Comparison of ENCODE assay signal across 10 mouse cellular contexts in genomic region chr11:117410059-117410458, GRCm38 (mm10).
DNase-seq lines count a peak whose midpoint lies in the region; ATAC-seq and TF ChIP-seq lines count a peak whose summit lies in the region.
"Had no signal": no experiment of that assay in that cellular context is flagged by ENCODE, and none has a peak within 500 bp of the region (broad histone marks: within the 10 kb centered on the region; RNA-seq: fewer than 3 reads in every experiment).

No protein-coding gene starts in this region.

- TF ChIP-seq EP300 in lung, postnatal 0 days (IDR thresholded peaks at IDR 0.05), result no peak

- H3K4me1 ChIP-seq in lung, postnatal 0 days (ENCODE audit: insufficient read depth, low read depth, low read length), result peaks cover 6% of the 10 kb centered on the region; the same call in 1 of the 2 replicates
- peaks cover 53% of the 10 kb centered on the region for H3K4me1 ChIP-seq in hindbrain, embryonic 16.5 days (ENCODE audit: control insufficient read depth, insufficient read depth, low read depth, low read length)
- H3K4me1 ChIP-seq in neural tube, embryonic 15.5 days, result peaks cover 64% of the 10 kb centered on the region

- no peak for TF ChIP-seq CTCF in lung, postnatal 0 days (IDR thresholded peaks at IDR 0.05)

- peak; percentile 26 for DNase-seq in lung, postnatal 36 days
- no peak for DNase-seq in lung, postnatal 0 days (ENCODE audit: low spot score)
- peak; percentile 35 to 43 for DNase-seq in cerebellum, postnatal 36 days
- DNase-seq in gastrocnemius, postnatal 14 days, result no peak
- DNase-seq in thymus, postnatal 4 days, result no peak
- DNase-seq: kidney, adult 2 months had no signal

- no peaks in the 10 kb centered on the region for H3K36me3 ChIP-seq in lung, postnatal 0 days (ENCODE audit: insufficient read depth, low read length)
- H3K36me3 ChIP-seq in hindbrain, embryonic 16.5 days (ENCODE audit: control insufficient read depth, insufficient read depth, low read length), result no peaks in the 10 kb centered on the region
- no peaks in the 10 kb centered on the region for H3K36me3 ChIP-seq in neural tube, embryonic 15.5 days
- H3K36me3 ChIP-seq: G1E; liver, embryonic 15.5 days had no signal

- H3K4me2 ChIP-seq in lung, postnatal 0 days (replicated peaks; ENCODE audit: low read depth, low read length), result no peak overlapping the region
- H3K4me2 ChIP-seq in hindbrain, embryonic 16.5 days (ENCODE audit: low read length), result peak overlapping the region; percentile 21; the same call in 1 of the 2 replicates
- H3K4me2 ChIP-seq in neural tube, embryonic 15.5 days, result no peak overlapping the region
- H3K4me2 ChIP-seq: liver, embryonic 15.5 days had no signal

- H3K27me3 ChIP-seq in lung, postnatal 0 days (replicated peaks; ENCODE audit: insufficient read depth, low read length), result peaks cover 29% of the 10 kb centered on the region
- H3K27me3 ChIP-seq in hindbrain, embryonic 16.5 days (replicated peaks; ENCODE audit: control insufficient read depth, insufficient read depth, low read length), result peaks cover 3% of the 10 kb centered on the region; the same call in 1 of the 2 replicates
- H3K27me3 ChIP-seq in neural tube, embryonic 15.5 days (replicated peaks), result peaks cover 14% of the 10 kb centered on the region; the same call in 1 of the 2 replicates

- no peak for ATAC-seq in lung, postnatal 0 days
- peak; percentile 69 for ATAC-seq in hindbrain, embryonic 16.5 days
- no peak for ATAC-seq in neural tube, embryonic 15.5 days (ENCODE audit: low FRiP score)

- intact Hi-C loops in gastrocnemius, postnatal 14 days (cut with DNase I; ENCODE audit: low total_unique reads), result no loop called here

- no peaks in the 10 kb centered on the region for H3K9me3 ChIP-seq in lung, postnatal 0 days (ENCODE audit: low read length)
- H3K9me3 ChIP-seq in hindbrain, embryonic 16.5 days (ENCODE audit: control insufficient read depth, low read length), result no peaks in the 10 kb centered on the region
- no peaks in the 10 kb centered on the region for H3K9me3 ChIP-seq in neural tube, embryonic 15.5 days (replicated peaks)
- H3K9me3 ChIP-seq: G1E; liver, embryonic 15.5 days had no signal

- no peak overlapping the region for H3K9ac ChIP-seq in lung, postnatal 0 days (replicated peaks; ENCODE audit: low read depth)
- H3K9ac ChIP-seq in hindbrain, embryonic 16.5 days (ENCODE audit: low read depth, low read length), result peak overlapping the region; percentile 41
- H3K9ac ChIP-seq in neural tube, embryonic 15.5 days (replicated peaks), result no peak overlapping the region
- H3K9ac ChIP-seq: liver, embryonic 15.5 days had no signal

- no peak overlapping the region for H3K4me3 ChIP-seq in lung, postnatal 0 days (ENCODE audit: low read depth, low read length)
- no peak overlapping the region for H3K4me3 ChIP-seq in hindbrain, embryonic 16.5 days (ENCODE audit: low read length)
- no peak overlapping the region for H3K4me3 ChIP-seq in neural tube, embryonic 15.5 days (replicated peaks)
- H3K4me3 ChIP-seq: liver, embryonic 15.5 days had no signal

- WGBS in lung, postnatal 0 days, result 12% methylated on average over 6 of the region's 6 CpGs
- 2% methylated on average over 6 of the region's 6 CpGs for WGBS in hindbrain, embryonic 16.5 days
- WGBS in neural tube, embryonic 15.5 days, result 4% methylated on average over 6 of the region's 6 CpGs

- H3K27ac ChIP-seq in lung, postnatal 0 days (ENCODE audit: low read length), result no peak overlapping the region
- peak overlapping the region; percentile 87 for H3K27ac ChIP-seq in hindbrain, embryonic 16.5 days (ENCODE audit: low read depth, low read length)
- peak overlapping the region; percentile 90 for H3K27ac ChIP-seq in neural tube, embryonic 15.5 days (replicated peaks)
- H3K27ac ChIP-seq: liver, embryonic 15.5 days had no signal

Comparison
In these comparisons a context has a peak if more than half of its experiments do, and no peak if none do; other contexts are left out.
1. DNase-seq: peak in lung, postnatal 36 days (single experiment) and cerebellum, postnatal 36 days (2 of 2); none in lung, postnatal 0 days (single experiment), gastrocnemius, postnatal 14 days (single experiment) and thymus, postnatal 4 days (single experiment).